Mouse (Mus musculus): Measurements from ENCODE around the gene Prkg1. TPM values are rescaled to one million over a fixed set of nuclear protein-coding genes. Genes with fewer than 3 reads are reported as not detected.

Prkg1 gene
- polyA plus RNA-seq, 2 experiments, result 7.1 to 9.6 TPM

DNA sequence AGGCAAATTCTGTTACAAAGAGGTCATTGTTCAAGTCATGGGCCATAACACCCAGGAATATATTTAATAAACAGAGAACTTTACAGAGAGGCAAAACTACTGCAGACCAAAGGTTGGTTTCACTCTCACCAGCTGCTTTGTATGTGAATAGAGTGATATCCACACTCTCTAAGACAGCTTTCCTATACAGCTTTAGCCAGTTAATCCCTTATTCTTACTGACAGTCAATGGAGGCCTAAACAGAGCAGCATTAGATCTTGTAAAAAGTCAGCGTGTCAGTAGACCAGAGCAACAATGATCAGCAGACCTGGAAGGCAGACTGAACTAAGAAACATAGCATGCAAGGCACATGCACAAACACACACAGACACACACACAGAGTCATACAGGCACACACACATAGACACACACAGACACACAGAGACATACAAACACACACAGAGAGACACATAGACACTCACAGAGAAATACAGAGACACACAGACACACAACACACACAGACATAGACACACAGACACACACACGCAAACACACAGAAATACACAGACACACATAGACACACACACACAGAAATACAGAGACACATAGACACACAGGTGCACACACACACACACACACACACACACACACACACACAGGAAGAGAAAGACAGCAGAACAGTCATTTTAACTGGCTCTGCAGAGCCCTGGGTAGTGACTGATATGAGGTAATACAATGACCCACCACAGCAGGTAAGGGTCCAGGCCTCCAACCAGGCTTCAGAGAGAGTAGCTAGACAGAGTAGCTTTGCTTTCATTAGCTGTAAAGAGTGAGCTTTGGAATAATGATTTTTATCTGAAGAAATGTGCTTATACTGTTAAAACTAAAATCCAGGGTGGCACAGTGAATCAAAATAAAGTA, 723.6 kb downstream of the Prkg1 start:
- Histone ChIP-seq H3K27ac (replicated peaks; ENCODE audit: low read depth, low read length) (no peak overlapping the region), H3K27me3 (ENCODE audit: control insufficient read depth, insufficient read depth, low read length) (no peaks in the 10 kb centered on the region), H3K9ac (ENCODE audit: low read depth, low read length, severe bottlenecking) (no peak overlapping the region), H3K4me1 (ENCODE audit: control insufficient read depth, insufficient read depth, low read length) (no peaks in the 10 kb centered on the region; the same call in 1 of the 2 replicates), H3K36me3 (ENCODE audit: control insufficient read depth, insufficient read depth, low read length) (no peaks in the 10 kb centered on the region), H3K4me3 (replicated peaks; ENCODE audit: low read length) (no peak overlapping the region), H3K4me2 (replicated peaks; ENCODE audit: low read depth, low read length, severe bottlenecking) (no peak overlapping the region), H3K9me3 (ENCODE audit: control insufficient read depth, low read length) (no peaks in the 10 kb centered on the region)
- DNase-seq (ENCODE audit: low spot score) (no peak), ATAC-seq (ENCODE audit: low FRiP score, low read depth) (no peak)
- WGBS, result 90% methylated on average over 2 of the region's 2 CpGs
- no peak for TF ChIP-seq POLR2A (IDR thresholded peaks at IDR 0.05; ENCODE audit: borderline replicate concordance, extremely low read depth, insufficient read depth, insufficient read length)

DNA sequence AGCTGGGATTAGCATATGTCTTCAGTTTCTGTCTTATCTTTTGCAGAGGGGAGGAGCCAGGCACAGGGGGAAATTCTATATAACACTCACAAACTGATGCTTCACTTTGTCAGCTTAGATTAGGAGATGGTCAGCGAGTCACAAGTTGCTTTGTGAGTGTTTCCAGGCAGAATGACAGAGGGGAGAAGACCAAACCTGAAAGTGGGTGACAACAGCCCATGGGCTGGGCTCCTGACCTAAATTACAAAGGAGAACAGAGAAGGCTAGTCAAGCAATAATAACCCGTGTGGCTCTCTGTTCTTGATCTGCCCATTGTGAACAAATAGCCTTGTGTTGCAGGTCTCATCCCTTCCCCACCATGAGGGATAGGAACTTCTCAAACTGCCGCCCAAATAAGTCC, 725.9 kb downstream of the Prkg1 start:
- Histone ChIP-seq H3K4me2 (replicated peaks; ENCODE audit: low read depth, low read length, severe bottlenecking) (no peak overlapping the region), H3K27ac (replicated peaks; ENCODE audit: low read depth, low read length) (no peak overlapping the region), H3K27me3 (ENCODE audit: control insufficient read depth, insufficient read depth, low read length) (no peaks in the 10 kb centered on the region), H3K9me3 (ENCODE audit: control insufficient read depth, low read length) (no peaks in the 10 kb centered on the region), H3K4me3 (replicated peaks; ENCODE audit: low read length) (no peak overlapping the region), H3K36me3 (ENCODE audit: control insufficient read depth, insufficient read depth, low read length) (no peaks in the 10 kb centered on the region), H3K4me1 (ENCODE audit: control insufficient read depth, insufficient read depth, low read length) (no peaks in the 10 kb centered on the region; the same call in 1 of the 2 replicates), H3K9ac (ENCODE audit: low read depth, low read length, severe bottlenecking) (no peak overlapping the region)
- DNase-seq (ENCODE audit: low spot score), result no peak
- no peak for ATAC-seq (ENCODE audit: low FRiP score, low read depth)
- TF ChIP-seq POLR2A (IDR thresholded peaks at IDR 0.05; ENCODE audit: borderline replicate concordance, extremely low read depth, insufficient read depth, insufficient read length), result no peak
- 76% methylated on average over 3 of the region's 3 CpGs for WGBS

DNA sequence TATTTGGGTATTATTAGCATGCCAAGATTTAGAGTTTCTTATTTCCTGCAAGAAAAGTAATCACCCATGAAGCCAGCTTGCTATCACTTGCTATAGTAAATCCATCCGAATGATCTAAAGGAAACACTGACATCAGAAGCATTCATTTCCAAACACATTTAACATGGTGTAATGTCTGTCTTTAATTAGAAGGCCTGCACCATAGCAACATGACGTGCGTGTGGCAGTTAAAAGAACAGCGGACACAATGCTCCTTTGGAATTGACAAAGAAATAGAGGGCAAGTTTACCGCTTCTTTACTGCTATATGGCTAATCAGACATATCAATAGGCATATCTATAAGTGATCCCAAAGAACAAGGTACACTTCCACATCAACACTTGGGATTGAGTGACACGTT, 733.2 kb downstream of the Prkg1 start:
- H3K4me1 ChIP-seq (ENCODE audit: control insufficient read depth, insufficient read depth, low read length), result no peaks in the 10 kb centered on the region
- ATAC-seq (ENCODE audit: low FRiP score, low read depth) (no peak), DNase-seq (ENCODE audit: low spot score) (no peak)
- no peak overlapping the region for H3K27ac ChIP-seq (replicated peaks; ENCODE audit: low read depth, low read length)
- no peak overlapping the region for H3K4me3 ChIP-seq (replicated peaks; ENCODE audit: low read length)
- no peak overlapping the region for H3K9ac ChIP-seq (ENCODE audit: low read depth, low read length, severe bottlenecking)
- WGBS, result 37% methylated on average over 6 of the region's 6 CpGs
- H3K36me3 ChIP-seq (ENCODE audit: control insufficient read depth, insufficient read depth, low read length), result no peaks in the 10 kb centered on the region
- H3K27me3 ChIP-seq (ENCODE audit: control insufficient read depth, insufficient read depth, low read length), result no peaks in the 10 kb centered on the region
- no peak for TF ChIP-seq POLR2A (IDR thresholded peaks at IDR 0.05; ENCODE audit: borderline replicate concordance, extremely low read depth, insufficient read depth, insufficient read length)
- H3K9me3 ChIP-seq (ENCODE audit: control insufficient read depth, low read length), result no peaks in the 10 kb centered on the region
- no peak overlapping the region for H3K4me2 ChIP-seq (replicated peaks; ENCODE audit: low read depth, low read length, severe bottlenecking)

DNA sequence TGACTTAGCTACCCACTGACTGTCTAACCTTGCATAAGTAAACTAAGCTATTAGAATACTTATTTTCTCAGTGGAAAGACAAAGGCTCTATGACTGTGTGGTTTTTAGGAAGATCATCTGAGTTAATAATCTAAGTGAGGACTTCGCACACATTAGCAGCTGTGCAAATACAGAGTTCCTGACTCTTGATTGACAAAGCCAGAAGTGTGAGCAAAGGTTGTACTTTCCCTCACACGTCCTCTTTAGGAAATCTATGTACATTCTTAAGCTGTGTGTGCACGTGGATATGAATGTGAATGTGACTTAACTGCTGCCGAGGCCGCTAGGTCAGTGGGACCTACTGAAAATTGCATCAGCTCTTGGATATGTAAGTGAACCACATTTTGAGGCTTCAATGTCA, 738.0 kb downstream of the Prkg1 start:
- Histone ChIP-seq H3K9me3 (ENCODE audit: control insufficient read depth, low read length) (no peaks in the 10 kb centered on the region), H3K36me3 (ENCODE audit: control insufficient read depth, insufficient read depth, low read length) (no peaks in the 10 kb centered on the region), H3K27ac (replicated peaks; ENCODE audit: low read depth, low read length) (no peak overlapping the region), H3K27me3 (ENCODE audit: control insufficient read depth, insufficient read depth, low read length) (no peaks in the 10 kb centered on the region), H3K4me2 (replicated peaks; ENCODE audit: low read depth, low read length, severe bottlenecking) (no peak overlapping the region), H3K4me3 (replicated peaks; ENCODE audit: low read length) (no peak overlapping the region), H3K4me1 (ENCODE audit: control insufficient read depth, insufficient read depth, low read length) (no peaks in the 10 kb centered on the region), H3K9ac (ENCODE audit: low read depth, low read length, severe bottlenecking) (no peak overlapping the region)
- TF ChIP-seq POLR2A (IDR thresholded peaks at IDR 0.05; ENCODE audit: borderline replicate concordance, extremely low read depth, insufficient read depth, insufficient read length), result no peak
- DNase-seq (ENCODE audit: low spot score) (no peak), ATAC-seq (ENCODE audit: low FRiP score, low read depth) (no peak)
- 86% methylated on average over 5 of the region's 5 CpGs for WGBS

DNA sequence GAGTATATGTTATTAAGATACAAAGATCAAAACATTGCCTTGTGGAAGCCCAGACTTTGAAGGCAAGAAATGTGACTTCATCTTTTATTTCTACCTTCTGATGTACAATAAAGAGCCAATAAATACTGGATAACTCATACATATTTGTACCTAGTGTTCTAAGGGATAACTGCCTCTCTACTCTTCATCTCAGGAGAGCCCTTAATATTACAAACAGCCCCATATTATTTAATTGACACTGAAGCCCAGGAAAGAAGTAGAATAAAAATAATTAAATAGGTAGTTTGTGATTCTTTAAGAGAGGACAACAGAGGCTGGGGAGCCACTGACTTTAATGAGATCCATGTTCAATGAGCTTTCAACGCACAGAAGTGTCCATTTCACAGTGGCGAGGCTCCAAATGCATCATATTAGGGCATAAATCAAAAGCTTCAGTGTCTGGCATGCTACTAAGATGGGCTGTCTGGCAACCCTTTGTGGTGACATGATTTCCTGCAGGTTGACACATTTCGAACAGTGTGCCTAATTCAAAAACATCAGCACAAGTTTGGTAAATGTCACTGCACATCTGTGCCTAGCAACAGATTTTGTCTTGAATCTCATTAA, 753.2 kb downstream of the Prkg1 start:
- Histone ChIP-seq H3K4me3 (replicated peaks; ENCODE audit: low read length) (no peak overlapping the region), H3K9me3 (ENCODE audit: control insufficient read depth, low read length) (no peaks in the 10 kb centered on the region), H3K36me3 (ENCODE audit: control insufficient read depth, insufficient read depth, low read length) (no peaks in the 10 kb centered on the region), H3K4me1 (ENCODE audit: control insufficient read depth, insufficient read depth, low read length) (no peaks in the 10 kb centered on the region), H3K27ac (replicated peaks; ENCODE audit: low read depth, low read length) (no peak overlapping the region), H3K27me3 (ENCODE audit: control insufficient read depth, insufficient read depth, low read length) (no peaks in the 10 kb centered on the region), H3K9ac (ENCODE audit: low read depth, low read length, severe bottlenecking) (no peak overlapping the region), H3K4me2 (replicated peaks; ENCODE audit: low read depth, low read length, severe bottlenecking) (no peak overlapping the region)
- DNase-seq (ENCODE audit: low spot score), result no peak
- no peak for TF ChIP-seq POLR2A (IDR thresholded peaks at IDR 0.05; ENCODE audit: borderline replicate concordance, extremely low read depth, insufficient read depth, insufficient read length)
- 65% methylated on average over 3 of the region's 3 CpGs for WGBS
- no peak for ATAC-seq (ENCODE audit: low FRiP score, low read depth)
